Mouse (Mus musculus) forebrain, embryonic 14.5 days (tissue): ENCODE results near the gene F2r. TPM values are rescaled to one million over a fixed set of nuclear protein-coding genes. Genes with fewer than 3 reads are reported as not detected.

Experiments
- polyA plus RNA-seq: library from polyadenylated mRNA; unstranded; fragments of >200 nt; fragmentation: Nextera tagmentation; extraction: Ambion mirVana; gene quantifications from 2 replicates; pipeline ENCODE4 v1.2.1, GENCODE M21; 2014

F2r gene
- polyA plus RNA-seq, 1 experiment from 2014 or later, result 76.2 TPM

Other genes with a start within 250 kb of the F2r start
- gene Aggf1, start 243.1 kb downstream of the F2r start, polyA plus RNA-seq, result 38.0 and 40.3 TPM in 2 replicates
- 0.75 and 1.1 TPM in 2 replicates for gene Crhbp, start 173.6 kb downstream of the F2r start, polyA plus RNA-seq
- gene S100z, start 139.8 kb downstream of the F2r start, polyA plus RNA-seq, result not detected in 2 replicates
- 0.17 and 0.30 TPM in 2 replicates for gene F2rl1, start 93.3 kb downstream of the F2r start, polyA plus RNA-seq
- 0.27 and 0.51 TPM in 2 replicates for gene F2rl2, start 78.4 kb upstream of the F2r start, polyA plus RNA-seq